Mouse (Mus musculus): Measurements from ENCODE around the gene Sh3rf3. TPM values are rescaled to one million over a fixed set of nuclear protein-coding genes. Genes with fewer than 3 reads are reported as not detected.

The Sh3rf3 gene
- polyA plus RNA-seq, 1 experiment from 2014 or later, result 3.2 TPM

DNA sequence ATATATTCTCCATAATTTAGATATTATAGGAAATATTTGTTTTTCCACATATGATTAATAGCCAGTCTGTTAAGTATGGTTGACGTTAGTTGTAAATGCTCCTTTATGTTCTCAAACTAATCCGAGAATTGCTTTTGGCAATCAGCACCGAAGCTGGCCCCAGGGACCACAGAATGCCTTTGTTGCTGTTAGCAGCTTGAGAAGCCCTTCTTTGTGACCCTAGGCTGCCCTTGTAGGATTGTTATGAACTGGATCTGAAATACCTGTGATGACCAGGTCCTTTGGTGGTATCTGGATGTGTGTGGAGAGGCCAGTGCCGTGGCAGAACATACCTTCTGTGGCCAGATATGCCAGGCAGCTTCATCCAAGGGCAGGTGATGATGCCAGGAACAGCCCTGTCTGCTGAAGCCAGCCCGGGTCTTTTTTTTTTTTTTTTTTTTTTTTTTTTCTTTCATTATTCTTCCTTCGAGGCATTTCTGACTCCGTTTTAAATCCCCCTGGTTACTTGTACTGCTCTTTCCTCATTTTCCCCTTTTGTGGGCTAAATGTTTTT lies 10.9 kb downstream of the Sh3rf3 start:
- no peak for ATAC-seq (ENCODE audit: low FRiP score)
- no peaks in the 10 kb centered on the region for H3K9me3 ChIP-seq
- no peak overlapping the region for H3K9ac ChIP-seq
- no peak overlapping the region for H3K27ac ChIP-seq
- no peak overlapping the region for H3K4me2 ChIP-seq
- 66% methylated on average over 7 of the region's 7 CpGs for WGBS
- H3K27me3 ChIP-seq, result no peaks in the 10 kb centered on the region
- no peak overlapping the region for H3K4me3 ChIP-seq
- no peaks in the 10 kb centered on the region for H3K36me3 ChIP-seq
- H3K4me1 ChIP-seq (replicated peaks), result no peaks in the 10 kb centered on the region; the same call in 1 of the 2 replicates

DNA sequence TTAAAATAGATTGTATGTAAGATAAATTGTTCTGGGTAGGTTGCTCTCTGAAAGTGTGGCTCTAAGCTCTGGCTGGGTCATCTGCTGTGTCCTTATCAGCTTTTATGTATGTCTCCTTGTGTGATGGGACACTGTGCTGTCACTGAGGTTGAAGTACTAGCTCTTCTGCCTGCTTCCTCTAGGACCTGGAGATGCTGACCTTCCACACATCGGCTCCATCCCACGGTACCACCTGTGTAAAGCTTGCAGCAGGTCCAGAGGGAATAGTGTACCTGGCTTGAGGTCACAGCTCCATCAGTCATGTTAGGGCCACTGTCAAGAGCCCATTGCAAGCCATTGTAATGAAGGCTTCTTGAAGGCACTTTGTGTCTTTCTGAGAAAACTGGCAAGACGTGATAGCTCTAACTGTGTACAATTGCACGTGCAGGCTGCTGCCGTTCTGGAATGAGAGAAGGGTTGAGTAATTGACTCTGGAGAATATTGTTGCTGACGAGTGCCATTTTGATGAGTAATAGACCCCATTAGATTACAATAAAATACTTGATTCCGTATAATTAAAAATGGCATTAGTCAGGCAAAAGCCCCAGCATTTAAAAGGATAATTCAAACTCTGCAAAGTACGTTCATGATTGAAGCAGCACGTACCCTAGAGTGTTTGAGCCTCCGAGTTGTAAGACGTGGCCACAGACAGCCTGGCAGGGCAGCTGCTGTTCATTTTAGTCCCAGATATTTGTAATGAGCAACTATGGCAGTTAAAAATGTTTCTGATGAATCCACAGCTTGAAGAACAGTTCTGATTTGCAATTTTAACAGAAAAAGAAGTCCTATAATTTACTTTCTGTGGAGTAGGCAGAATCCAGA lies 16.3 kb downstream of the Sh3rf3 start:
- WGBS, result 67% methylated on average over 11 of the region's 11 CpGs
- Histone ChIP-seq H3K9ac (no peak overlapping the region), H3K36me3 (no peaks in the 10 kb centered on the region), H3K4me2 (no peak overlapping the region), H3K9me3 (no peaks in the 10 kb centered on the region), H3K27ac (no peak overlapping the region), H3K4me3 (no peak overlapping the region), H3K4me1 (replicated peaks) (no peaks in the 10 kb centered on the region; the same call in none of the 2 replicates), H3K27me3 (no peaks in the 10 kb centered on the region)
- ATAC-seq (ENCODE audit: low FRiP score), result peak; percentile 32; the same call in 1 of the 2 replicates

DNA sequence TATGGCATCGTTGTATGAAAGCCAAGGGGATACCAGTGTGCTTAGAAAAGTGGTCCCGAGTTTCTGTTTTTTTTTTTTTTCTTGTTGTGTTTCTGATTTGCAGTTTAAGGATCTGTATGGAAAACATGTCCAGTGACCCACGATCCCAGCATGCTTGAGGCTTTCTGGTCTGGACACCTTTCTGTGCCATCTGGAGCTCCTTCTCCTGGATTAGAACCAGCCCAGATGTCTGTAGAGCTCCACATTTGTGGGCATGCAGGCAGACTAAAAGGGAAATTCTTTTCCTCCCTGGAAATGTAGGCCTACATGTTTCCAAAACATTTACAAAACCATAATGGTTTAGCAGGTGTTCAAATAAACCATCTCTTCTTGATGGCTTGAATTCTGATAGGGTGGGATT lies 20.0 kb downstream of the Sh3rf3 start:
- no peak overlapping the region for H3K9ac ChIP-seq
- no peaks in the 10 kb centered on the region for H3K27me3 ChIP-seq
- H3K9me3 ChIP-seq, result no peaks in the 10 kb centered on the region
- H3K4me3 ChIP-seq, result no peak overlapping the region
- no peak for ATAC-seq (ENCODE audit: low FRiP score)
- H3K27ac ChIP-seq, result no peak overlapping the region
- no peaks in the 10 kb centered on the region; the same call in 1 of the 2 replicates for H3K4me1 ChIP-seq (replicated peaks)
- H3K36me3 ChIP-seq, result no peaks in the 10 kb centered on the region
- 90% methylated on average over 3 of the region's 3 CpGs for WGBS
- H3K4me2 ChIP-seq, result no peak overlapping the region

DNA sequence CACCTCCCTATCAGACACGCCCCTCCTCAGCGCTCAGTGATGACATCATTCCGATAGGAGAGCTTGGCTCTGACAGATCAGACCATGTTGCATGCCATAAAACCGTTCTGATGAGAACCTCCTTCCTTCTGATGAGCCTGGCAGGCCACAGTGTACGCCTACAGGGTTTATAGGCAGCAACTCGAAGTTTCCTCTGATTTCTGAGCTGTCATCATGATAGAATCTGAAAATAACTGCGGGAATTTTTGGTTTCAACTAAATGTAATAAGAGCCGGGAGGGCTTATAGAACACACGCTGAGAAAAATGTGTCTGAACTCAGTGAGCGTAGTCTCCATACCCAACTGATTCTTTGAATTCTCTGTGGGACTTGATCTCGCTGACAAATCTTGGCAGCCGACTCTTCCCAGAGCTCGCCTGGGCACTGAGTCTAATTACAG lies 20.6 kb downstream of the Sh3rf3 start:
- Histone ChIP-seq H3K9ac (no peak overlapping the region), H3K4me3 (no peak overlapping the region), H3K9me3 (no peaks in the 10 kb centered on the region), H3K36me3 (no peaks in the 10 kb centered on the region), H3K27me3 (no peaks in the 10 kb centered on the region), H3K27ac (no peak overlapping the region), H3K4me2 (no peak overlapping the region), H3K4me1 (replicated peaks) (no peaks in the 10 kb centered on the region; the same call in 1 of the 2 replicates)
- no peak for ATAC-seq (ENCODE audit: low FRiP score)
- 79% methylated on average over 13 of the region's 13 CpGs for WGBS

DNA sequence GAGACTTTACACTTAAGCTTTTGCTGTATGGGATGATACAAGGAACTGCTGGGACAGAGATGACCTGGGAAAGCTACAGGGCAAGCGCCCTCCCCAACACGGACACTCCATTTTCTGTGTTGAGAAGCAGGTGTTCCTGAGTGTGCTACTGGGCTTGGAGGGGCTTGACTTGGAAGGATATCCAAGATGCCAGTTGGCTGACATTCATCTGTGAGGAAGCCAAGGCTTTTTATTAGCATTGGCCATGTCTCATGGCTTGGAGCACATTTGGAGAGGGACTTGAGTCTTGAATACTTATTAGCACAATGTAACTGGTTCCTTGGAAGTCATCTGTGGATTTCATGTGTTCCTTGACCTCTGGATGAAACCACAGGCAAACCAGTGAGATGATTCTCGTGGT lies 23.2 kb downstream of the Sh3rf3 start:
- H3K27me3 ChIP-seq, result no peaks in the 10 kb centered on the region
- ATAC-seq (ENCODE audit: low FRiP score), result no peak
- H3K4me1 ChIP-seq (replicated peaks), result no peaks in the 10 kb centered on the region
- no peaks in the 10 kb centered on the region for H3K36me3 ChIP-seq
- no peak overlapping the region for H3K4me3 ChIP-seq
- no peak overlapping the region for H3K27ac ChIP-seq
- H3K9ac ChIP-seq, result no peak overlapping the region
- H3K9me3 ChIP-seq, result no peaks in the 10 kb centered on the region
- 85% methylated on average over 3 of the region's 3 CpGs for WGBS
- H3K4me2 ChIP-seq, result no peak overlapping the region

DNA sequence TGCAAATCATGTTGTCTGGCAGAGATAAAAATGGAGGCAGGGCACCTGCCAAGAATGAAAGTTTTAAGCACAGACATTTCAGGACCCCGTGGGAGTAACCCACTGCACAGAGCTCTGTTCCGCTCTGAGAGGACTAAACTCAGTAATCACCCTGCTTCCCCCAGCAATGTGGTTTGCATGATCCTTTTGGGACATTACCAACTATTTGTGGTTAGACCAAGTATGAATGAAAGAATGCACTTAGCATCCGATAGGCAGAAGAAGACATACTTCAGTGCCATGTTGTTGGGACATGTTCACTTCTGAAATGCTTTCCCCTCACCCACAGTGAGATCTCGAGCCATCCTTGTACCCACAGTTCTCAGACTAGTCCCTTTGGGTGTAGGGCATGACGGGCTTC lies 24.3 kb downstream of the Sh3rf3 start:
- WGBS, result 93% methylated on average over 5 of the region's 5 CpGs
- H3K4me3 ChIP-seq, result no peak overlapping the region
- no peaks in the 10 kb centered on the region for H3K9me3 ChIP-seq
- H3K27ac ChIP-seq, result no peak overlapping the region
- no peak overlapping the region for H3K4me2 ChIP-seq
- H3K4me1 ChIP-seq (replicated peaks), result no peaks in the 10 kb centered on the region
- H3K27me3 ChIP-seq, result no peaks in the 10 kb centered on the region
- H3K36me3 ChIP-seq, result no peaks in the 10 kb centered on the region
- ATAC-seq (ENCODE audit: low FRiP score), result no peak
- no peak overlapping the region for H3K9ac ChIP-seq

DNA sequence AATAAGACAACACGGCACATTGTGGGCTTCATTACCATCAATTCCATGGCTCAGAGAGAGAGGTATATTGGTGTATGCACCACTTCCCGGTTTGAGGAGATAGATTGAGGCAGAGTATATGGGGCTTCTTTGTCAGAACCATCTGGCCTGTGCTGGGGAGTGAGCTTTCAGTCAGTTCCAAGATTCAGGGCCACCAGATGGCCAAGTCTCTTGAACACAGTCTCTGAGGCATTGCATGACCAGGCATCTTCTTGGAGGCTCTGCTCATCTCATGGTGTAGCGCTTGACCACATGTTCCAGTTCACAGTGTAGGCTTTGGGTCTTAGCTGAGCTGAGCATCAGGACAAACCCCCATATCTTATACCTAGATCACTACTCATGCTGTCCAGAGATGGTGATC lies 28.8 kb downstream of the Sh3rf3 start:
- Histone ChIP-seq H3K9me3 (no peaks in the 10 kb centered on the region), H3K4me1 (replicated peaks) (no peaks in the 10 kb centered on the region), H3K27ac (no peak overlapping the region), H3K9ac (no peak overlapping the region), H3K4me2 (no peak overlapping the region), H3K36me3 (no peaks in the 10 kb centered on the region), H3K27me3 (no peaks in the 10 kb centered on the region), H3K4me3 (no peak overlapping the region)
- no peak for ATAC-seq (ENCODE audit: low FRiP score)
- 93% methylated on average over 3 of the region's 3 CpGs for WGBS

DNA sequence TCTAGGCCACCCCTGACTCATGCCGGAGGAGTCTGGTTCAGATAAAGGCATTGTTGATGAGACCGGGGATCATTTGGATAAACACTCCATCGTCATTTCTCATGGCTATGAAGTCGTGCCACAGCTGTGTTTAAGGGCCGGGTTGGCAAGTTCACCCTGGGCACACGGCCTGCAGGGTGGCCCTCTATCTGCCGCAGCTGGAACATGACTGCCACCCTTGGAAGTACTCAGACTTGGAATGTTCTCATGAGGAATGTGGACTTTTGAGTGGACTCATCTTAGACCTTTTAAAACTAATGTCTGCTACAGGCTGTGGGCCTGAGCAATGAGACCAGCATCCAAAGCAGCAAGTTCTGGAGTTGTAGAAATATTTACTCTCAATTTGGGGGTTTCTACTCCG lies 29.9 kb downstream of the Sh3rf3 start:
- ATAC-seq (ENCODE audit: low FRiP score), result no peak
- H3K4me2 ChIP-seq, result no peak overlapping the region
- H3K36me3 ChIP-seq, result no peaks in the 10 kb centered on the region
- H3K9ac ChIP-seq, result no peak overlapping the region
- no peaks in the 10 kb centered on the region for H3K27me3 ChIP-seq
- H3K27ac ChIP-seq, result no peak overlapping the region
- 93% methylated on average over 8 of the region's 8 CpGs for WGBS
- peaks cover 10% of the 10 kb centered on the region for H3K4me1 ChIP-seq (replicated peaks)
- H3K9me3 ChIP-seq, result no peaks in the 10 kb centered on the region
- H3K4me3 ChIP-seq, result no peak overlapping the region

DNA sequence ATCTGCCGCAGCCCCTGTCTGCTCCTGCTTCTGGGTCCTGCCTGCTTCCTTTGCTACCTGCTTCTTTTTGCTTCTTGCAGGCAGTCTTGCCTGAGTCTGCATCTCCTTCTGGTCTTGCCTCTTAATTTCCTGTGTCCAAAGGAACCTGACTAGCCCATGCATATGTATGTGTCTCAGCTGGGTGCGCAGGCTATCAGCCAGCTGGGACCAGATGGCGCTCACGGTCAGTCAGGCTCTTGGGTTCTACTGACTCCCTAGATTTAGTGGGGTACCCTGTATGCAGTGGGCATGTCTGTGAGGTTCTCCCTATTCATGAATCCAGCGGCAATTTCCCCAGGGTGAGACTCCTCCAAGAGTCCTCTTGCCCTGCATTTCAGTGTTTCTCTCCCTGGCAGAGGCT lies 35.0 kb downstream of the Sh3rf3 start:
- peak; percentile 52; the same call in 1 of the 2 replicates for ATAC-seq (ENCODE audit: low FRiP score)
- Histone ChIP-seq H3K27me3 (no peaks in the 10 kb centered on the region), H3K4me1 (replicated peaks) (peaks cover 12% of the 10 kb centered on the region), H3K27ac (peak overlapping the region; percentile 44; the same call in 1 of the 2 replicates), H3K4me2 (no peak overlapping the region), H3K36me3 (no peaks in the 10 kb centered on the region), H3K4me3 (no peak overlapping the region), H3K9me3 (no peaks in the 10 kb centered on the region), H3K9ac (no peak overlapping the region)
- 46% methylated on average over 5 of the region's 5 CpGs for WGBS

DNA sequence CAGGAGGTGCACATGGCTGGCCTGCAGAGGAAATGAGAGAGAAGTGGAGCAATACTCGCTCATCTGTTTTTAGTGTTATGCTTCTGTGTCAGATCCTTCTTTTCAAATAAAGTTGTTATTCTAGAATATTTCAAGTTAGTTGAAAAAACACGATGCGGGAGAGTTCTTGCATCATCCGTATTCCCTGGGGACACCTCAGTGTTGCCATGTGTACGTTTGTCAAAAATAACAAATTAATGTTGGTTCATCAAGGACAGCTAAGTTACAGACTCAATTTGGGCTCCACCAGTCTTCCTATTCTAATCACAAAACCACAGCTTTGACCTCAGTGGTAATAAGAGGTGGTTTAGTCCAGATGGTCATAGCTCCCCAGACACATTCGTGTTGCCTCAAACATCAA lies 35.4 kb downstream of the Sh3rf3 start:
- no peak overlapping the region for H3K4me3 ChIP-seq
- H3K4me1 ChIP-seq (replicated peaks), result peaks cover 12% of the 10 kb centered on the region
- no peak overlapping the region for H3K9ac ChIP-seq
- no peaks in the 10 kb centered on the region for H3K36me3 ChIP-seq
- ATAC-seq (ENCODE audit: low FRiP score), result no peak
- 0 out of 2 replicates have a peak, but pooled peaks cover under 1% of the 10 kb centered on the region for H3K27me3 ChIP-seq
- H3K27ac ChIP-seq, result no peak overlapping the region
- no peaks in the 10 kb centered on the region for H3K9me3 ChIP-seq
- no peak overlapping the region for H3K4me2 ChIP-seq
- WGBS, result 78% methylated on average over 6 of the region's 6 CpGs

DNA sequence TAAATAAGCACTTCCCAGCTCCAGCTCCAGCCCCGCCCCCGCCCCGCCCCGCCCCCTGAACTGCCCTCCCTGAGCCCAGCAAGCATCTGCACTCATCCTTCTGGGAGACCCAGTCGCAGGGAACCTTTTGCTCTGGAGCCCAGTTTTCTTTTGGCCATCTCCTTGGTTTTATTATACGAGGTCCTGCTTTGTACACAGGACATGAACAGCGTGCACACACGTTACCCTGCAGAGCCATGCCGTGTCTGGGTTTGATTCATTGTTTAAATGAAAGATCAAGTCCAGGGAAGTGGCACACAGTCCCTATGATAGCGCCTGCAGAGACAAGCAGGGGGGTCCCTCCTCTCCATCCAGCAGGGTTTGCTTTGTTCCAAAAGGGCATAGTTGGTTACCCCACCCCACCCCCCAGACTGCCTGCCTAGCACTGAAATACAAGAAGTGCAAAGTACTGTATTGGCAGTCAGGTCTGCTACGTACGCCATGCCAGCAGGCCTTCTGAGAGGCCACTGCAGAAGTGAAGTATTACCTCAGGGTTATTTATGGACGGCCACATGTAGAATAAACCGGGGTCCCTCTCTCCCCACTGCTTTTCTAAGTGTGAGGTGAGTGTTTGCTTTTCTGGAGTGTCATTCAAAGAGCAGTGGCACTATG lies 41.5 kb downstream of the Sh3rf3 start:
- H3K4me3 ChIP-seq, result no peak overlapping the region
- ATAC-seq (ENCODE audit: low FRiP score), result peak; percentile 43; the same call in 1 of the 2 replicates
- no peak overlapping the region for H3K9ac ChIP-seq
- H3K27me3 ChIP-seq, result 0 out of 2 replicates have a peak, but pooled peaks cover 2% of the 10 kb centered on the region
- H3K36me3 ChIP-seq, result no peaks in the 10 kb centered on the region
- H3K4me2 ChIP-seq, result 0 out of 2 replicates have a peak overlapping the region, but pooled peaks have one; percentile 10
- WGBS, result 9% methylated on average over 14 of the region's 14 CpGs
- H3K27ac ChIP-seq, result peak overlapping the region; percentile 35; the same call in 1 of the 2 replicates
- H3K9me3 ChIP-seq, result no peaks in the 10 kb centered on the region
- H3K4me1 ChIP-seq (replicated peaks), result peaks cover 26% of the 10 kb centered on the region

DNA sequence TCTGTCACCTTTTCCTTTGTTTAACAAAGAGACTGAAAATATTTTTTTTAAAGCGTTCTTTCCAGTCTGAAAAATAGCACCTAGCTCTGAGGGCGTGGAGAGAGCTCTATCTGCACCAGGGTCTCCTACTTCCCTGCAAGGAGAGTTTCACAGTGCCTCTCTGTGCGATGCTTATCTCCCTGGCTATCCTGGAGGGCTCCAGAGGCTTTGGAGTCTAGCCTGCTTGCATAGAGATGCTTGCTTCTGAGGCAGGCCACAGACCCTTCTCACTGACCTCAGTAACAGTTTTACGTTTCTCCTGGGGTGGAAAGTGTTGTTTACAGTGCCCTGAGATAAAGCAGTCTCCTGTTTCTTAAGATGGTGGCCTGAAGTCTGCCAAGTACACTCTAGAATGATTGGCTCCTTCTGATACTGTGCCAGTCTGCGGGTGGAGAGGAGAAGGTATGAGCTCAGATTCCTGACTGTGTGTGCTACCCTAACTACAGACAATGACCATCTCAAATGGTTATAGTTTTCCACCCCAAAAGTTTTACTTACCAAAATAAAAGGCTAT lies 42.1 kb downstream of the Sh3rf3 start:
- Histone ChIP-seq H3K9ac (no peak overlapping the region), H3K27me3 (0 out of 2 replicates have a peak, but pooled peaks cover 2% of the 10 kb centered on the region), H3K4me1 (replicated peaks) (peaks cover 26% of the 10 kb centered on the region), H3K9me3 (no peaks in the 10 kb centered on the region), H3K4me2 (no peak overlapping the region), H3K27ac (peak overlapping the region; percentile 35; the same call in 1 of the 2 replicates), H3K4me3 (no peak overlapping the region), H3K36me3 (no peaks in the 10 kb centered on the region)
- ATAC-seq (ENCODE audit: low FRiP score), result no peak
- 54% methylated on average over 5 of the region's 5 CpGs for WGBS

Data from hindbrain, embryonic 13.5 days (tissue).